In genomic region chr10:90196936-90197335, GRCm38 (mm10) we compare ENCODE assay signal across 24 mouse cellular contexts.
"Had no signal": no experiment of that assay in that cellular context is flagged by ENCODE, and none has a peak within 500 bp of the region (broad histone marks: within the 10 kb centered on the region; RNA-seq: fewer than 3 reads in every experiment).

No protein-coding gene starts in this region.

- H3K4me2 ChIP-seq: heart, embryonic 12.5 days; hindbrain, embryonic 12.5 days; hindbrain, embryonic 14.5 days; limb, embryonic 12.5 days; liver, embryonic 11.5 days; liver, embryonic 13.5 days; liver, embryonic 15.5 days had no signal

- H3K4me1 ChIP-seq: heart, embryonic 10.5 days; heart, embryonic 12.5 days; hindbrain, embryonic 10.5 days; hindbrain, embryonic 12.5 days; limb, embryonic 10.5 days; limb, embryonic 12.5 days; liver, embryonic 13.5 days; liver, embryonic 15.5 days had no signal

- H3K36me3 ChIP-seq: heart, embryonic 10.5 days; heart, embryonic 12.5 days; hindbrain, embryonic 10.5 days; hindbrain, embryonic 12.5 days; limb, embryonic 10.5 days; limb, embryonic 12.5 days; liver, embryonic 13.5 days; liver, embryonic 15.5 days had no signal

- ATAC-seq: hindbrain, embryonic 16.5 days; inflammation-experienced regulatory T-cells, adult 6 months had no signal

- H3K9ac ChIP-seq: heart, embryonic 12.5 days; hindbrain, embryonic 12.5 days; hindbrain, embryonic 14.5 days; limb, embryonic 12.5 days; liver, embryonic 13.5 days; liver, embryonic 15.5 days had no signal

- DNase-seq: gastrocnemius, adult 2 months; gastrocnemius, postnatal 10 days; gastrocnemius, postnatal 25 days; heart, adult 18-20 months; heart, postnatal 10 days; heart, postnatal 4 days; kidney, adult 11 months; kidney, adult 2 months; kidney, postnatal 25 days; liver; liver, embryonic 13.5 days had no signal

- H3K27ac ChIP-seq: gastrocnemius, adult 2 months; heart, embryonic 10.5 days; hindbrain, embryonic 10.5 days; hindbrain, embryonic 12.5 days; hindbrain, embryonic 14.5 days; layer of hippocampus, adult 2 months; left cerebral cortex, adult 2 months; limb, embryonic 10.5 days; limb, embryonic 12.5 days; liver, embryonic 13.5 days; liver, embryonic 15.5 days had no signal

- H3K27me3 ChIP-seq: heart, embryonic 12.5 days; hindbrain, embryonic 12.5 days; limb, embryonic 12.5 days; liver, embryonic 13.5 days; liver, embryonic 15.5 days had no signal

- H3K9me3 ChIP-seq: heart, embryonic 10.5 days; heart, embryonic 12.5 days; hindbrain, embryonic 10.5 days; hindbrain, embryonic 12.5 days; limb, embryonic 10.5 days; limb, embryonic 12.5 days; liver, embryonic 13.5 days; liver, embryonic 15.5 days had no signal

- H3K4me3 ChIP-seq: gastrocnemius, adult 2 months; heart, embryonic 10.5 days; heart, embryonic 12.5 days; hindbrain, embryonic 10.5 days; hindbrain, embryonic 12.5 days; layer of hippocampus, adult 2 months; left cerebral cortex, adult 2 months; limb, embryonic 10.5 days; limb, embryonic 12.5 days; liver, embryonic 13.5 days; liver, embryonic 15.5 days had no signal
